Mouse (Mus musculus) kidney, adult 2 months (tissue): ENCODE measurements around the gene Ptafr. TPM values are rescaled to one million over a fixed set of nuclear protein-coding genes. Genes with fewer than 3 reads are reported as not detected.
"Not testable (repeated sequence)": the region's sequence is repeated elsewhere in the genome, so short reads cannot be mapped to it uniquely, and the experiment has no call there.

Source experiments
- DNase-seq: peaks from one replicate; pipeline ENCODE4 v3.0.0; 2021
- H3K27ac ChIP-seq: fragments of 200-500 bp; 2 replicates; pipeline ENCODE4 v1.5.1; 2012; ENCODE audit warnings: low read depth, low read length, control low read depth, inconsistent platforms; ENCODE audit not compliant: insufficient read depth
- H3K27me3 ChIP-seq: fragments of 200-500 bp; replicated peaks from 2 replicates; pipeline ENCODE4 v1.6.1; 2012; ENCODE audit warnings: mild to moderate bottlenecking, moderate library complexity, low read length, inconsistent platforms; ENCODE audit not compliant: control insufficient read depth, insufficient read depth
- H3K36me3 ChIP-seq: fragments of 200-500 bp; 2 replicates; pipeline ENCODE4 v1.6.1; 2012; ENCODE audit warnings: mild to moderate bottlenecking, moderate library complexity, low read length, inconsistent platforms; ENCODE audit not compliant: control insufficient read depth, insufficient read depth
- H3K4me1 ChIP-seq: fragments of 200-500 bp; 2 replicates; pipeline ENCODE4 v1.6.1; 2011; ENCODE audit warnings: low read length; ENCODE audit not compliant: control insufficient read depth, insufficient read depth
- H3K4me3 ChIP-seq: fragments of 200-500 bp; 2 replicates; pipeline ENCODE4 v1.5.1; 2011; ENCODE audit warnings: mild to moderate bottlenecking, low read depth, low read length, control low read depth; ENCODE audit not compliant: insufficient read depth
- CTCF ChIP-seq: fragments of 200-500 bp; conservative IDR thresholded peaks from 2 replicates; pipeline ENCODE4 v1.5.1; 2011; ENCODE audit warnings: low read depth, mild to moderate bottlenecking, control low read depth, low read length, moderate library complexity, mixed read lengths; ENCODE audit not compliant: insufficient read depth, insufficient read length
- POLR2A ChIP-seq: fragments of 200-500 bp; IDR thresholded peaks from one replicate; pipeline ENCODE4 v1.6.1; 2011; ENCODE audit warnings: low read depth, low read length, control low read depth
- WGBS: fragments of 180-500 bp; shearing (Covaris S2); methylation state at CpG from one replicate; pipeline ENCODE4 v1.1.7; 2018; 5-methylcytosine and 5-hydroxymethylcytosine counted together
- polyA plus RNA-seq: library from polyadenylated mRNA; depleted of rRNA; stranded (reverse); fragments of >200 nt; gene quantifications from 2 replicates; pipeline ENCODE4 v1.2.3, GENCODE M21; 2012

The Ptafr gene
- polyA plus RNA-seq, 1 experiment: 2.2 TPM

DNA sequence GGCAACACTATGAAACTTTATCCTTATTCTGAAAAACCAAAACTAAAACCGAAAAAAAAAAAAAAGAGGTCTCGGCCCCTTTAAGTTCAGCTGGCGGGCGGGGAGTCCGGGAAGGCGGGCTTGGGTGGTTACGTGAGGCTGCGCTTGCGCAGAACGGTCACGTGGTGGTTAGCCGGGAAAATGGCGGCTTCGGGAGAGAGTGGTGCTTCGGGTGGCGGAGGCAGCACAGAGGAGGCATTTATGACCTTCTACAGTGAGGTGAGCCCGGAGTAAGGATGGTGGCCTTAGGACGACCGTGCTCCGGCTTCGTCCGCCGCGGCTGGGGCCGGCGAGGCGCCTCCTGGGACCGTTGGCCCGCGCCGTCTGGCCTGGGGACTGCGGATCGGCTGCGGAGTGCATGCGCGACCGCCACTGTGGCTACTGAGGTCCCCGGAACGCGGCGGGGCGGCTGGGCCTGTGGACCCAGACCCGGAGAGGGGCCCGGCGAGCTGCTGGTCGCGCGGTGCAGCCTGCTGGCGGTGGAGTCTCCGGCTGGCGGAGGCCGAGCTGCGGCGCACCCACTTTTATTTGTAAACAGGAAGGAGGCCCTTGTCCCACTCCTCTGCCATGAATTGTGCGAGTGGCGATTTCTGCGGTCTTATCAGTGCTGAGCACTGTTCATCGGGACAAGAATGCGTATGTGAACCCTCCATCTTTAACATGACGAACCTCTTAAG, 28.3 kb upstream of the Ptafr start, which contains the start of gene Dnajc8:
Gene Dnajc8, plus strand, starts transcription at position 145 of the 716 bp plus-strand sequence.
- Histone ChIP-seq H3K27ac (peak within 1 kb of the TSS; percentile 48), H3K4me1 (peaks cover 13% of the 10 kb centered on the region; the same call in 1 of the 2 replicates), H3K27me3 (no peaks in the 10 kb centered on the region), H3K36me3 (peaks cover 3% of the 10 kb centered on the region), H3K4me3 (peak within 1 kb of the TSS; percentile 99)
- WGBS: under 1% methylated on average over 60 of the region's 60 CpGs
- peak; percentile 97 for DNase-seq
- TF ChIP-seq POLR2A (peak; percentile 74), CTCF (no peak)

DNA sequence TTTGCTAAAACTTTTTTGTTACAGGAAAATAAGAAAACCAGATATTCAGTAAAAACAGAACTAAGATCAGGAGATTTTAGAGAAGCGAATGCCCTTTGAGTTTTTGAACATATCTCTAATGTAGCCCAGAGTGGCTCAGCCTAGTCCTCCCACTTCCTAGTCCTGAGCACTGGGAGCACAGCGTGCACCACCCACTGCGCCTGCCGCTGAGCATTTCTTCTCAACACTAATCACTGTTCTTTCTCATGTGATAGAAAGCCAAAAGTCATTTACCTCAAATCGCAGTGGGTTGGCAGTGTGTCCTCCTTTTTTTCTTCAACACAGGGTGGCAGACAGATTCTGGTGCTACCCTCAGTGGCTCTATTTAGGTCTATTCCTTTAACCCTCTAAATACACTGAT, 24.4 kb upstream of the Ptafr start:
- TF ChIP-seq POLR2A (no peak), CTCF (no peak)
- Histone ChIP-seq H3K4me1 (peaks cover 6% of the 10 kb centered on the region; the same call in 1 of the 2 replicates), H3K27ac (no peak overlapping the region), H3K36me3 (peaks cover 6% of the 10 kb centered on the region), H3K4me3 (no peak overlapping the region), H3K27me3 (no peaks in the 10 kb centered on the region)
- no peak for DNase-seq
- WGBS: 84% methylated on average over 5 of the region's 5 CpGs

DNA sequence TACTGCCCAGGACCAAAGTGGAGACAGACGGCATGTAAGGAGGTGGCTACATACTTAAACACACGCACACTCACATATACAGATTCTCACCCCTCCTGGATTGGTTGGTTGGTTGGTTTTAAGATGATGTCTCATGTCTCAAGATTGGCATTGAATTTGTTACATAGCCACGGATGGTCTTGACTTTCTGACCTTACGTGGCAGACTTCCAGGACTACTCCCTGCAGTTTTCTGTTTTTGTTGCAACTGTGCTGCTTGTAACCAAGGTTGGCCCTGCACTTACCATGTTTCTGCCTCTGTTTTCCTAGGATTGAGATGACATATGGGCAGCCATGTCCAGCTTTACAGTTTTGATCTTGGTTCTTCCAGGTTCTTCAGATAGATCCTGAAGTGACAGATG, 22.5 kb upstream of the Ptafr start:
- whole genome bisulfite sequencing: 75% methylated on average over 4 of the region's 4 CpGs
- H3K27ac ChIP-seq: no peak overlapping the region
- no peak for TF ChIP-seq CTCF
- TF ChIP-seq POLR2A: no peak
- no peaks in the 10 kb centered on the region for H3K27me3 ChIP-seq
- no peak overlapping the region for H3K4me3 ChIP-seq
- H3K4me1 ChIP-seq: peaks cover 6% of the 10 kb centered on the region; the same call in 1 of the 2 replicates
- DNase-seq: no peak
- peaks cover 7% of the 10 kb centered on the region for H3K36me3 ChIP-seq

DNA sequence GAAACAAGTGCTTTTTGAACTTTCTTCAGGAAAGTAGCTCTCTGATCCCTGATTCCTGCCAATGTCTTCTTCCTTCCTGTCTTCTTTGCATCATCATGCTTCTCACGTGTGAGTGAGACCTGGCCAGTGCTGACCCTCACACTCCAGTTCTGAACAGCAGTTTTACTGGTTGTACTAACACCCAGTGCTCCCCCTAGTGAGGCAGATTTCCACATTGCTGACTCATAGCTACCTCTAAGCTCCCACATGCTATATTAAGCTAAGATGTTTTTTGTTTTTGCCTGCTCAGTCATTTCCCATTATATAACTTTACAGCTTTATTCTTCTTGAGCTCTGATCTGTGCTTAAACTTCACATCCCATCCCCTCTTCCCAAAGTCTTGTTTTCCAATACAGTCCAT, 21.1 kb upstream of the Ptafr start:
- 24% methylated on average over 1 of the region's 1 CpGs for WGBS
- peaks cover 7% of the 10 kb centered on the region for H3K36me3 ChIP-seq
- H3K27me3 ChIP-seq: no peaks in the 10 kb centered on the region
- H3K4me1 ChIP-seq: no peaks in the 10 kb centered on the region
- no peak overlapping the region for H3K27ac ChIP-seq
- TF ChIP-seq POLR2A (no peak), CTCF (no peak)
- no peak overlapping the region for H3K4me3 ChIP-seq
- no peak for DNase-seq

DNA sequence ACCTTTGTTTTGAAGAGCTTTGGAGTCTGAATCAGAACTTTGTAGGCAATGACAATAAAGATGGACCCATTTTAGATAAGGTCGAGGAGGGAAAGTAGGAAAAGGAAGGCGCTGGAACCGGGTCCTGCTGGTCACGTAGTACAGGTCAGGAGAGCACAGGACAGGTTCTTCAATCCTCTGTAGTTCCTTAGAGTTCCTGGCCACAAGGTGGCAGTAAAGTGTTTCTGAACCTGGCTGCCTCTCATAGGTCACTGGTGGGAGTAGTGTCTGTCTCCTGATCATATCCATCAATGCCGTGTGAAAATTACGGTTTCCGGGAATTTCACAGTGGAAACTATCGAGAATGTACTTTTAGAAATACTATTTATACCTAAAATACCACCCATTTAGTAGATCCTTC, 18.0 kb upstream of the Ptafr start:
- WGBS: 6% methylated on average over 8 of the region's 8 CpGs
- peaks cover 5% of the 10 kb centered on the region for H3K36me3 ChIP-seq
- peak; percentile 72 for TF ChIP-seq CTCF
- no peak for TF ChIP-seq POLR2A
- no peaks in the 10 kb centered on the region for H3K27me3 ChIP-seq
- no peak overlapping the region for H3K4me3 ChIP-seq
- peak; percentile 88 for DNase-seq
- H3K27ac ChIP-seq: no peak overlapping the region
- no peaks in the 10 kb centered on the region for H3K4me1 ChIP-seq

DNA sequence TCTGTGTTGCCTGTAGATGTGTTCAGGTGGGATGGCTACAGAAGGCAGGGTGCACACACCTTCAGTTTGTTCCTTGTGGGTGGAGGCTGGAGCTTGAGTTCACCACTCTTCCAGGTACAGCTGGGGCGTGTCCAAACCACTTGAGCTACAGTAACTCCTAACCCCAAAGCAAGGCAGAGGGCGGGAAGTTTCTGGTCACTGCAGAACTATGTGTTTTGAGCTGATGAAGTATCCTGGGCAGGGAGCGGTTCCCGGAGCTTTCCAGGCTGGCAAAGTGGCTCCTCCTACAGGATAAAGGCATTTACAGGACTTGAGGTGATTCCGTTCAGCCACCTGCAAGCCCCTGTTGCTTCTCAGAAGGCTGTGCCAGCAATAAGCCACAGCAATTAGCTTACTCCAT, 9.6 kb upstream of the Ptafr start:
- Histone ChIP-seq H3K4me1 (no peaks in the 10 kb centered on the region), H3K4me3 (no peak overlapping the region), H3K27me3 (no peaks in the 10 kb centered on the region), H3K27ac (no peak overlapping the region), H3K36me3 (no peaks in the 10 kb centered on the region; the same call in none of the 2 replicates)
- TF ChIP-seq POLR2A: no peak
- TF ChIP-seq CTCF: no peak
- 61% methylated on average over 5 of the region's 5 CpGs for WGBS
- DNase-seq: no peak

DNA sequence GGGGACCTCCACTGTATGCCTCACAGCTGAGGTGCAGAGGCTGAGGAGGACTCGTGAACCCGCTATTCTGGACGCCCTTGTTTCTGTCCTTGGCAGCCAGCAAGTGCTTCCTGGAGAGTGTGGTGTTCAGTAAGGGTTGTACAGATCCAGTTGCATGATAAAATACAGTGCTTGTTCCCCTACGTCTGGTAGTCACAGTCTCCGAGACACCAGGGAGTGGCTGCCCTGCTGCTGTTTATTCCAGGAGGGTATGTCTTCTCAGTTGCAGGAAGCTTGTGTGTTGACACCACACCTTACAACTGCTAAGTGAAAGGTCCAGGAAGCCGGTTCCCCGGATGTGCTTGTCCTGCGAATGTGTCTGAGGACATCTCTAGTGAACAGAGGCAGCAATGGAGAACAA, 9.2 kb upstream of the Ptafr start:
- no peak for DNase-seq
- no peak for TF ChIP-seq POLR2A
- TF ChIP-seq CTCF: no peak
- H3K27me3 ChIP-seq: no peaks in the 10 kb centered on the region
- H3K4me3 ChIP-seq: no peak overlapping the region
- no peaks in the 10 kb centered on the region; the same call in none of the 2 replicates for H3K36me3 ChIP-seq
- no peaks in the 10 kb centered on the region for H3K4me1 ChIP-seq
- 62% methylated on average over 8 of the region's 8 CpGs for WGBS
- H3K27ac ChIP-seq: no peak overlapping the region

DNA sequence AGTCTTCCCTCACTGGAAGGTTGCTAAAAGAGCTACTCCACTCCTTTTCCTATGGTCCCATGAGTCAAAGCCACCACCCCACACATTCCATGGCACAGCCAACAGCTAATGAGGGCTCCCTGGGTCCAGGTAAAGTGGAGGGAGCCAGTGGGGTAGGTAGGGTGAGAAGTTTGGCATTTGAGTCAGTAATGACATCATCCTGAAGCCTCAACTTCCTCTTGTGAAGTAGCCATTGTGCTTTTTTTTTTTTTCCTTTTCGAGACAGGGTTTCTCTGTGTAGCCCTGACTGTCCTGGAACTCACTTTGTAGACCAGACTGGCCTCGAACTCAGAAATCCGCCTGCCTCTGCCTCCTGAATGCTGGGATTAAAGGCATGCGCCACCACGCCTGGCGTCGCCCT, 8.3 kb upstream of the Ptafr start:
- DNase-seq, H3K27me3 ChIP-seq, H3K4me3 ChIP-seq, H3K36me3 ChIP-seq, H3K4me1 ChIP-seq, H3K27ac ChIP-seq: not testable (repeated sequence)
- 90% methylated on average over 7 of the region's 7 CpGs for WGBS
